Mouse (Mus musculus) stomach, embryonic 15.5 days (tissue): Measurements from ENCODE around the gene Cdh15. TPM values are rescaled to one million over a fixed set of nuclear protein-coding genes. Genes with fewer than 3 reads are reported as not detected.

Experiments
- ATAC-seq: fragments of 200-750 bp; cut with Nextera tagmentation; 2 replicates; pipeline ENCODE4 v1.8.0; 2017; ENCODE audit warnings: low read depth, moderate number of reproducible peaks, moderate TSS enrichment; ENCODE audit not compliant: insufficient read depth, low FRiP score
- H3K27ac ChIP-seq: fragments of 300-500 bp; sonication (generic); 2 replicates; pipeline ENCODE4 v1.5.1; 2015; ENCODE audit warnings: mild to moderate bottlenecking, inconsistent platforms
- H3K27me3 ChIP-seq: fragments of 300-500 bp; sonication (generic); replicated peaks from 2 replicates; pipeline ENCODE4 v1.6.1; 2015; ENCODE audit warnings: inconsistent platforms
- H3K36me3 ChIP-seq: fragments of 300-500 bp; sonication (generic); 2 replicates; pipeline ENCODE4 v1.6.1; 2015; ENCODE audit warnings: inconsistent platforms
- H3K4me1 ChIP-seq: fragments of 300-500 bp; sonication (generic); 2 replicates; pipeline ENCODE4 v1.6.1; 2015; ENCODE audit warnings: inconsistent platforms
- H3K4me2 ChIP-seq: fragments of 300-500 bp; sonication (generic); 2 replicates; pipeline ENCODE4 v1.6.1; 2015; ENCODE audit warnings: mild to moderate bottlenecking, inconsistent platforms
- H3K4me3 ChIP-seq: fragments of 300-500 bp; sonication (generic); replicated peaks from 2 replicates; pipeline ENCODE4 v1.5.1; 2015; ENCODE audit warnings: inconsistent platforms
- H3K9ac ChIP-seq: fragments of 300-500 bp; sonication (generic); 2 replicates; pipeline ENCODE4 v1.6.1; 2015; ENCODE audit warnings: inconsistent platforms
- H3K9me3 ChIP-seq: fragments of 300-500 bp; sonication (generic); 2 replicates; pipeline ENCODE4 v1.6.1; 2016; ENCODE audit warnings: inconsistent platforms
- WGBS: fragments of 180-500 bp; shearing (Covaris S2); methylation state at CpG from one replicate; pipeline ENCODE4 v1.1.7; 2015; 5-methylcytosine and 5-hydroxymethylcytosine counted together
- polyA plus RNA-seq: library from polyadenylated mRNA; unstranded; fragments of >200 nt; fragmentation: Nextera tagmentation; extraction: Ambion mirVana; gene quantifications from 2 replicates; pipeline ENCODE4 v1.2.1, GENCODE M21; 2015

Gene Cdh15
- polyA plus RNA-seq, 1 experiment from 2014 or later = 0.49 TPM

GRCm38 (mm10) chr8:122819776-122820175 lies 28.0 kb upstream of the Cdh15 start:
- no peaks in the 10 kb centered on the region for H3K36me3 ChIP-seq
- H3K4me3 ChIP-seq = no peak overlapping the region
- WGBS = 31% methylated on average over 11 of the region's 11 CpGs
- no peak overlapping the region for H3K4me2 ChIP-seq
- ATAC-seq = no peak
- no peaks in the 10 kb centered on the region for H3K27me3 ChIP-seq
- no peak overlapping the region for H3K27ac ChIP-seq
- H3K4me1 ChIP-seq = no peaks in the 10 kb centered on the region; the same call in 1 of the 2 replicates
- no peak overlapping the region for H3K9ac ChIP-seq
- no peaks in the 10 kb centered on the region for H3K9me3 ChIP-seq

- 53% methylated on average over 5 of the region's 5 CpGs for WGBS
- Histone ChIP-seq H3K4me1 (no peaks in the 10 kb centered on the region; the same call in 1 of the 2 replicates), H3K27ac (no peak overlapping the region), H3K27me3 (no peaks in the 10 kb centered on the region), H3K9ac (no peak overlapping the region), H3K36me3 (no peaks in the 10 kb centered on the region), H3K4me2 (no peak overlapping the region), H3K4me3 (no peak overlapping the region), H3K9me3 (no peaks in the 10 kb centered on the region)
- no peak for ATAC-seq
Observed at GRCm38 (mm10) chr8:122824571-122824970, 23.2 kb upstream of the Cdh15 start.

- H3K4me3 ChIP-seq = no peak overlapping the region
- no peak overlapping the region for H3K27ac ChIP-seq
- H3K9ac ChIP-seq = no peak overlapping the region
- WGBS = 79% methylated on average over 9 of the region's 9 CpGs
- H3K4me1 ChIP-seq = no peaks in the 10 kb centered on the region; the same call in 1 of the 2 replicates
- ATAC-seq = no peak
- H3K36me3 ChIP-seq = no peaks in the 10 kb centered on the region
- H3K27me3 ChIP-seq = no peaks in the 10 kb centered on the region
- H3K4me2 ChIP-seq = no peak overlapping the region
- H3K9me3 ChIP-seq = no peaks in the 10 kb centered on the region
Observed at GRCm38 (mm10) chr8:122824986-122825385, 22.8 kb upstream of the Cdh15 start.

- Histone ChIP-seq H3K9ac (no peak overlapping the region), H3K4me3 (no peak overlapping the region), H3K4me2 (no peak overlapping the region), H3K27ac (no peak overlapping the region), H3K9me3 (no peaks in the 10 kb centered on the region), H3K36me3 (no peaks in the 10 kb centered on the region), H3K4me1 (no peaks in the 10 kb centered on the region; the same call in 1 of the 2 replicates), H3K27me3 (no peaks in the 10 kb centered on the region)
- WGBS = 76% methylated on average over 8 of the region's 8 CpGs
- no peak for ATAC-seq
Observed at GRCm38 (mm10) chr8:122825408-122825807, 22.4 kb upstream of the Cdh15 start.

GRCm38 (mm10) chr8:122829396-122829795 lies 18.4 kb upstream of the Cdh15 start:
- H3K9me3 ChIP-seq = no peaks in the 10 kb centered on the region
- WGBS = 76% methylated on average over 3 of the region's 3 CpGs

GRCm38 (mm10) chr8:122830349-122831061 lies 17.3 kb upstream of the Cdh15 start:
- no peaks in the 10 kb centered on the region for H3K9me3 ChIP-seq
- ATAC-seq = peak; percentile 34

More at GRCm38 (mm10) chr8:122829396-122829795, 18.4 kb upstream of the Cdh15 start:
- no peak overlapping the region for H3K4me3 ChIP-seq
- no peaks in the 10 kb centered on the region for H3K36me3 ChIP-seq
- H3K27me3 ChIP-seq = no peaks in the 10 kb centered on the region
- no peak overlapping the region for H3K27ac ChIP-seq
- H3K4me1 ChIP-seq = no peaks in the 10 kb centered on the region; the same call in 1 of the 2 replicates
- H3K9ac ChIP-seq = no peak overlapping the region
- H3K4me2 ChIP-seq = no peak overlapping the region
- ATAC-seq = no peak

GRCm38 (mm10) chr8:122834416-122834815 lies 13.3 kb upstream of the Cdh15 start:
- no peak overlapping the region for H3K4me2 ChIP-seq
- H3K4me1 ChIP-seq = no peaks in the 10 kb centered on the region
- no peak overlapping the region for H3K4me3 ChIP-seq
- no peaks in the 10 kb centered on the region for H3K9me3 ChIP-seq
- H3K27ac ChIP-seq = no peak overlapping the region
- no peaks in the 10 kb centered on the region for H3K36me3 ChIP-seq
- no peak for ATAC-seq
- no peaks in the 10 kb centered on the region for H3K27me3 ChIP-seq
- WGBS = 83% methylated on average over 8 of the region's 8 CpGs
- no peak overlapping the region for H3K9ac ChIP-seq

More at GRCm38 (mm10) chr8:122830349-122831061, 17.3 kb upstream of the Cdh15 start:
- no peak overlapping the region for H3K4me2 ChIP-seq
- no peak overlapping the region for H3K9ac ChIP-seq
- H3K27me3 ChIP-seq = no peaks in the 10 kb centered on the region
- H3K27ac ChIP-seq = no peak overlapping the region
- 39% methylated on average over 8 of the region's 8 CpGs for WGBS
- no peak overlapping the region for H3K4me3 ChIP-seq
- H3K4me1 ChIP-seq = no peaks in the 10 kb centered on the region
- no peaks in the 10 kb centered on the region for H3K36me3 ChIP-seq

GRCm38 (mm10) chr8:122834971-122835370 lies 12.8 kb upstream of the Cdh15 start:
- peak; percentile 48; the same call in 1 of the 2 replicates for ATAC-seq
- H3K27me3 ChIP-seq = no peaks in the 10 kb centered on the region
- H3K4me3 ChIP-seq = no peak overlapping the region
- H3K9ac ChIP-seq = no peak overlapping the region
- no peaks in the 10 kb centered on the region for H3K36me3 ChIP-seq
- no peaks in the 10 kb centered on the region for H3K4me1 ChIP-seq
- H3K27ac ChIP-seq = no peak overlapping the region
- H3K4me2 ChIP-seq = no peak overlapping the region
- no peaks in the 10 kb centered on the region for H3K9me3 ChIP-seq
- WGBS = 29% methylated on average over 8 of the region's 8 CpGs

GRCm38 (mm10) chr8:122836199-122836598 lies 11.6 kb upstream of the Cdh15 start:
- WGBS = 78% methylated on average over 12 of the region's 12 CpGs
- Histone ChIP-seq H3K9ac (no peak overlapping the region), H3K4me3 (no peak overlapping the region), H3K4me2 (no peak overlapping the region), H3K27ac (no peak overlapping the region), H3K36me3 (no peaks in the 10 kb centered on the region), H3K4me1 (no peaks in the 10 kb centered on the region), H3K9me3 (no peaks in the 10 kb centered on the region), H3K27me3 (no peaks in the 10 kb centered on the region)
- ATAC-seq = no peak

GRCm38 (mm10) chr8:122836696-122837095 lies 11.1 kb upstream of the Cdh15 start:
- ATAC-seq = peak; percentile 53; the same call in 1 of the 2 replicates
- Histone ChIP-seq H3K27ac (no peak overlapping the region), H3K9me3 (no peaks in the 10 kb centered on the region), H3K36me3 (no peaks in the 10 kb centered on the region), H3K4me2 (no peak overlapping the region), H3K4me3 (no peak overlapping the region), H3K27me3 (no peaks in the 10 kb centered on the region), H3K4me1 (no peaks in the 10 kb centered on the region), H3K9ac (no peak overlapping the region)
- 79% methylated on average over 13 of the region's 13 CpGs for whole genome bisulfite sequencing

GRCm38 (mm10) chr8:122844161-122844560 lies 3.6 kb upstream of the Cdh15 start:
- H3K9me3 ChIP-seq = no peaks in the 10 kb centered on the region
- H3K4me2 ChIP-seq = no peak overlapping the region
- H3K27ac ChIP-seq = no peak overlapping the region
- 0 out of 2 replicates have a peak, but pooled peaks cover 7% of the 10 kb centered on the region for H3K4me1 ChIP-seq
- H3K9ac ChIP-seq = no peak overlapping the region
- no peaks in the 10 kb centered on the region for H3K27me3 ChIP-seq
- H3K36me3 ChIP-seq = no peaks in the 10 kb centered on the region
- no peak overlapping the region for H3K4me3 ChIP-seq
- WGBS = 71% methylated on average over 3 of the region's 3 CpGs
- ATAC-seq = no peak

- no peak for ATAC-seq
- Histone ChIP-seq H3K4me1 (0 out of 2 replicates have a peak, but pooled peaks cover 7% of the 10 kb centered on the region), H3K4me2 (no peak overlapping the region), H3K9ac (no peak overlapping the region), H3K36me3 (no peaks in the 10 kb centered on the region), H3K4me3 (no peak overlapping the region), H3K27me3 (no peaks in the 10 kb centered on the region), H3K27ac (no peak overlapping the region), H3K9me3 (no peaks in the 10 kb centered on the region)
- WGBS = 62% methylated on average over 4 of the region's 4 CpGs
Observed at GRCm38 (mm10) chr8:122845662-122846061, 2.1 kb upstream of the Cdh15 start.
